Mouse (Mus musculus): Measurements from ENCODE around the gene Loxl4. TPM values are rescaled to one million over a fixed set of nuclear protein-coding genes. Genes with fewer than 3 reads are reported as not detected.

Gene Loxl4
- total RNA-seq, 2 experiments from 2014 or later = 1.3 to 1.8 TPM

DNA sequence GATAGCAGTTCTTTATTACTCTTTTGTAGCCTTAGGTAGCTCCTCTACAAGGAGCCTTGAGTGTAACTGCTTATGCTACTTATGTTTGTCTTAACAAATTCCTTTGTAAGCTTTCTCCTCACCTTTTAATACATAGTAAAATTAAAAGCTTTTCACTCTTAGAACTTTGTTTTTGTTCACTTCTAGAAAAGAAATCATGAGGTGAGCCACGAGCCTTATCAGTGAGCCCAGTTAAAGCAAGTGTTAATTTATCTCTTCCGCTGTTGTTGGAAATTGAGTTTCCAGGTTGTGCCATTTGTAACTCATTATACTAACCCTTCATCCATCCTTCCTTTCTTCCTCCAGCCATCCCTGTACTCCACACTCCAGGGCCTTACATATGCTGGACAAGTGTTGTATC, 37.3 kb downstream of the Loxl4 start:
- intact Hi-C loops (cut with DNase I) = no loop called here
- no peak for DNase-seq

DNA sequence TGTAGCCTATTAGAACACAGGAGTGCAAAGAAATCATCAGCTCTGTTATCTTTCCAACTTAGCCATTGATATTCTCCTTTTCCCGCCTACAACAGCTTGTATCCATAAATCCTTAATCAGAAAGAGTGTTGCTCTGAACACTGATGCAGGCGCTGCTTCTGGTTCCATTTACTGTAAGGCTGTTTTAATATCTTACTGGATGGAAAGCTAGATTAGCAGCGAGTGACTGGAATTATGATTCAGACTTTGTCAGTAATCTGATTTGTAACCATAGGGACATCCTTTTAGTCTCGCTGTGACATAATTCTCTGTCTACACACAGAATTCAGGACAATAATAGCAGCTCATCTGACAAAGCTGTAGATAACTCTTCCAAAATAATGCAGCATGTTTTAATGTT, 41.3 kb downstream of the Loxl4 start:
- intact Hi-C loops (cut with DNase I) = no loop called here
- no peak for DNase-seq

DNA sequence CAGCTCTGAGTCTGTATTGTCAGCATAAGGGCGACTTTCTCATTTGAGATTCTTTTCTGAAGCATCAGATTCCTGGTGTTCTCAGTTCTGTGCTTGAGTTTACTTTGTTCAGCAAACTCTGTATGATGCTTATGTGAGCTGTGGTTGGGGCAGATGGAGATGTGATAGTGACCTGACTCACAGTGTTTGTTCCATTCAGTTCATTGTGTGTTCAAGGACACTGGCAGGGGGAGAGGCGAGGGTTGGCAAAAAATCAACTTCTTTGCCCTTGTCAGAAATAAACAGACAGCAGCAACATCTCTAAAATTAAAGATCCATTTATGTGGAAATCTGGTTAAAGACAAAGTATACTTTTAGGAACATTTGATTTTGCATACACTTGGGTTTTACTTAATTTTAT, 43.5 kb downstream of the Loxl4 start:
- intact Hi-C loops (cut with DNase I) = loop anchor here (5.0 kb wide), 1 partner anchor 52 kb away; the partner anchor contains the start of gene R3hcc1l

DNA sequence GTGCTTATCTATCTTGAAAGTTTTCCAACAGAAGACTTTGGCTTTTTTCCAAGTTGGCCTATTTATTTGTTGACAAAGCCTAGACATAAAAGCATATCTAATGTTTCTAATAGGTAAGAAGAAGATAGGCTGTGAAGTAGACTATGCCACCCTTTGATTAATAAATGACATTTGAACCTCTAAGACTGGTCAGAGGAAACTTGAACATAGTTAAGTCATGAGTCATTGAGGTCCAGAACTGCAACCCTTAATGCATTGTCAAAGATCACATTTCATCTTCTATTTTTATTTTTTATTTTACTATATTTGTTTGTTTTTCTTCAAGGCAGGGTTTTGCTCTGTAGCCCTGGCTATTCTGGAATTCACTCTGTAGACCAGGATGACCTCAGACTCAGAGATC, 45.6 kb downstream of the Loxl4 start:
- DNase-seq = no peak
- intact Hi-C loops (cut with DNase I) = loop anchor here (5.0 kb wide), 1 partner anchor 50 kb away; the partner anchor contains the start of gene R3hcc1l

More for the DNA sequence above, 43.5 kb downstream of the Loxl4 start:
- DNase-seq = no peak

DNA sequence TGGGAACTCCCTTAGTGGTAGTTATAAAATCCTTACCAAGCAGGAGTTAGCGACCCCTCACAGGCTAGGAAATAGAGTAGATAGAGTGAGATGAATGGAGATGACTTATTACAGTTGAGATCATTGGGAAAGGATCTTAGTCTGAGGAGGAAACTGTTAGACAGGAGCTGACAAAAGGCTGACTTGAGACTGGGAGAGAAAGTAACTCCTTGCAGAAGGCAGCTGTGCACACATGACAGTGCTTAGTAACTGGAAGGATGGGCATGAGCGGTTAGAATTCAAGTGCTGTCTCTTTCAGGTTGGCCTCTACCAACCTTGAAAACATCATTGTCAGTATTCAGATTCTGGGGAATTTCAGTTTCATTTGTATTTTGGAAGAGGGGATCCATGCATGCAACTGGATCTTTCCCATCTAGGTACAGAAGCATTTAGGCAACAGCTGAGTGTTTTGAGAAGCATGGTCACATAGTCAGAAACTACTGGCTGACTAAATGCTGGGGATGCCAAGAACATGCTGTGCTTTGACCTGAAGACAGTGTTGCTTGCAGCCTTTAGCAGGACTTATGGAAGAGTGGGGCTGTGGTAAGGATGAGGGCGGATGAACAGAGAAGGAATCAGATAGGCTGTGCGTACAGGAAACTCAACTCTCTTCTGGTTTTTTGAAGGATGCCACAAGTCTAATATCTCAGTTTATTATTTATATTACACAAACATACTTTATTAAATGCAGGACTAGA, 46.2 kb downstream of the Loxl4 start:
- intact Hi-C loops (cut with DNase I) = loop anchor here (5.0 kb wide), 1 partner anchor 49 kb away; the partner anchor contains the start of gene R3hcc1l
- DNase-seq = peak in 1 of 2 experiments; percentile 25

DNA sequence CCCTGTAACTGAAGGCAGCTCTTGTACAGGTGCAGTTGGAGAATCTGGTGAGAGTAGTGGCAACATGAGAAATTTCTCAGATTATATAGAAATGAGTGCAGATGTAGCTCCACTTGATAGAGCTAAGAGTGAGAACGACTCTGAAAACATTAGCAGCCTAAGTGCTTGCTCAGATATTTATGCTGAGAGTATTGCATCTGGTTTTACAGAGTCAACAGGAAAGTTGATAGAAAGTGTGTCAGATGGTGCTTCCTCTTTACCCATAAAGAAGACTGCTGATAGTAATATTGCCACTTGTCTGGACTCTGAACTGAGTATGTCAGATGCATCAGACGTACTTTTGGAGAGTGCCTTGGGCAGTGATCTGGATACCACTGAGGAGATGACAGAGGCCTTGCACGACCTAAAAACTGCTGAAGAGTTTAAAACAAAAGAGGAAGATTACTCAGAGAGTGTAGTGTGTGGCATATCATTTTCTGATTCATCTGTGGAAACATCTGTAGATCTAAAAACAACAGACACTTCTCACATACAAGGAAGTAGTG, 48.8 kb downstream of the Loxl4 start:
- no peak for DNase-seq
- intact Hi-C loops (cut with DNase I) = no loop called here

DNA sequence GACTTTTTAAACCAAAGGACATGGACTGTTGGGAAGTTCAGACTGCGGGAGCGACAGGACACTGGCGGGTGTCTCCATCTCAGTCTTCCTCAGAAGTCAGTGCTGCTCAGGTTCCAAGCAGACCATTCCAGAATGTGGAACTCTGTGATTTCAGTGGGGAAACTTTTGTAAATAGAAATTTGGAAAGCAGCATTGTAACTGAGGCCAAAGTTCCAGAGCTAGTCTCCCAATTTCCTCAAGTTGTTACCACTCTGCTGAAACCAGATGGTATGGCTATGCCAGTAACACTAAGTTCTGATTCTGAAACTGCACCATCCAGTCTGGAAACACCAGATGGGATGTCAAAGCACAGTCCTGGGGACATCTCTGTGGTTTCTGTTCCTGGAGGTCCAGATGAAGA, 49.6 kb downstream of the Loxl4 start:
- DNase-seq = no peak
- intact Hi-C loops (cut with DNase I) = no loop called here

DNA sequence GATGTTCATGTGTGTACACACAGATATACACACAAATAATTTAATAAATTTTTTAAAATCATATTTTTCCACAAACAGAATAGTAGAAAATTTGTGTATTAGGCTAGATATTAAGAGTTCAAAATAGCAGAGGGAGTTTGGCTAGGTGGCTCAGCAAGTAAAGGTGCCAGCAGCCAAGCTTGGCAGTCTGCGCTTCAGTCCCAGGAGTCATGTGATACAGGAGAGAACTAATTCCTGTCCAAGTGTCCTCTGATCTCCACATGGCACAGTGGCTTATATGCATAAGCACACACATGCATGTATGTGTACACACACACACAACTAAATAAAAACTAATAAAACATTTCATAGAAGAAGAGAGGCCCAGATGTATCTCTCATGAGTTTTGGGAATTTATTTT, 50.6 kb downstream of the Loxl4 start:
- intact Hi-C loops (cut with DNase I) = no loop called here
- peak in 1 of 2 experiments; percentile 22 for DNase-seq

DNA sequence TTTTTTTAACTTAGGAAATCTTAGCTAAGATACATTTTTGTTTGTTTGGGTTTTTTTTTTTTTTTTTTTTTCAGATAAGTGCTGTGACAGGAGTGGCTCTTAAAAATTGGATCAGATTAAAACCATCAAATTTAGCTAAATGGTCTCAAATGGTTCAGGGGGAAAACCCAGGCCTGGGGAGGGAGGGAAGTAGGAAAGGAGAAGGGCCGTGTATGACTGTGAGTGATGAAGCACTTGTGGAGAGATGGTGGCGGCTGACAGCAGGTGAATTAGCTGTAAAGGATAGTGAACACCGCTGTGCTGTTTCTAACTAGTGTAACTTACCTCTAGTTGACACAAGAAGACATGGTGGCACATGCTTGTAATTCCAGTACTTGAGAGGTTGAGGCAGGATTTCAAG, 53.9 kb downstream of the Loxl4 start:
- intact Hi-C loops (cut with DNase I) = no loop called here
- no peak for DNase-seq

Other genes starting within 250 kb of the Loxl4 start
- gene Crtac1, start 181.0 kb downstream of the Loxl4 start, total RNA-seq (2021) = under 1 TPM in 1 of 2 experiments, not detected in 1; 0.15 TPM
- gene R3hcc1l, start 94.1 kb downstream of the Loxl4 start, total RNA-seq (2021) = 10 to 100 TPM; 17.6 to 21.0 TPM
- 1 to 10 TPM; 5.0 to 5.5 TPM for gene Pyroxd2, start 140.0 kb upstream of the Loxl4 start, total RNA-seq (2021)
- 1 to 10 TPM; 2.0 to 3.6 TPM for gene Hps1, start 167.2 kb upstream of the Loxl4 start, total RNA-seq (2021)

Data from heart, postnatal 14 days (tissue).